Mouse (Mus musculus): ENCODE results near the gene Pard3.

DNA sequence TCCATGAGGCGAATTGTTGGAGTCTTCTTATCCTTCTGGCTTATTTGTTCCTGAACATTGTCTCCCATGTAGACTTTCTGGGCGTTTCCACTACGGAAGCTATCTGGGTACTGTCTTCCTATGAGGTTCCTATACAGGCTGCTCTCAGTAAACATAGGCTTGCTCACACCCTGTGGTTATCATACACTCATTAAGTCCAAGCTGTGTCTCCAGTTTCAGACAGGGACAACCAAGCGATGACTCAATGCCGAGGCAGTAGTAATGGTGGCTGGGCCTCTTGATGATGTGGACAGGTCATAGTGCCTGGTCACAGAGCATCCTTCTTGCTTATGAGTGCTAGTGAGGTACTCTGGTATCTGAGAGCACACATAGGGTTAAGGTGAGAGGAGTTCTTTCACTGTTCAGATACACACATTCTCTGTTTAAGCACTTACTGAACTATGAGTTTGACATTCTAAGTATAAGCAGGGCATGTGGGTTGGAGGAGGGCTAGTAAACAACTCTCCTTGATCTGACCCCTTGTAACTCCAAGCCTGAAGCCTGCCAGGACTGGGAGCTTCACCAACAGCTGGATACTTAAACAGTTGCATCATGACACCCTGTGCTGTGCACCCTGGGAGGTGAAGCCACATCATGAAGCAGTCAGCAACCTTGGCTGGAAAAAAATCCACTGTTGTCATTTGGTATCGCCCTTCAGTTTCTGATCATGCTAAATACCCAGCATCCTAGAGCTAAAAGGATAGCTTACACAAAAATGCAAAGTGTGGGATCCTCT, 385.6 kb downstream of the Pard3 start:
- TF ChIP-seq CTCF (conservative IDR thresholded peaks at IDR 0.05; ENCODE audit: insufficient read depth, insufficient read length, low read depth, low read length) (no peak), POLR2A (IDR thresholded peaks at IDR 0.05; ENCODE audit: low read depth, low read length) (no peak)
